Mouse (Mus musculus) neural tube, embryonic 14.5 days (tissue): ENCODE data around the gene Rps19bp1. TPM values are rescaled to one million over a fixed set of nuclear protein-coding genes. Genes with fewer than 3 reads are reported as not detected.

ENCODE experiments used
- ATAC-seq: fragments of 200-750 bp; cut with Nextera tagmentation; 2 replicates; pipeline ENCODE4 v1.8.0; 2017; ENCODE audit warnings: low read depth, mild to moderate bottlenecking, moderate TSS enrichment, moderate library complexity
- H3K27ac ChIP-seq: fragments of 300-500 bp; sonication (generic); 2 replicates; pipeline ENCODE4 v1.5.1; 2014; ENCODE audit warnings: low read depth, mild to moderate bottlenecking, control low read depth, low read length, moderate library complexity, mixed read lengths
- H3K27me3 ChIP-seq: fragments of 300-500 bp; sonication (generic); 2 replicates; pipeline ENCODE4 v1.6.1; 2014; ENCODE audit warnings: low read length; ENCODE audit not compliant: control insufficient read depth, insufficient read depth
- H3K36me3 ChIP-seq: fragments of 300-500 bp; sonication (generic); 2 replicates; pipeline ENCODE4 v1.6.1; 2014; ENCODE audit warnings: low read length, mixed read lengths; ENCODE audit not compliant: control insufficient read depth, insufficient read depth
- H3K4me1 ChIP-seq: fragments of 300-500 bp; sonication (generic); 2 replicates; pipeline ENCODE4 v1.6.1; 2014; ENCODE audit warnings: low read length; ENCODE audit not compliant: control insufficient read depth, insufficient read depth
- H3K4me2 ChIP-seq: fragments of 300-500 bp; sonication (generic); 2 replicates; pipeline ENCODE4 v1.6.1; 2014; ENCODE audit warnings: mild to moderate bottlenecking, low read depth, low read length, control low read depth
- H3K4me3 ChIP-seq: fragments of 300-500 bp; sonication (generic); 2 replicates; pipeline ENCODE4 v1.5.1; 2014; ENCODE audit warnings: low read depth, low read length, control low read depth, mixed read lengths
- H3K9ac ChIP-seq: fragments of 300-500 bp; sonication (generic); replicated peaks from 2 replicates; pipeline ENCODE4 v1.6.1; 2014; ENCODE audit warnings: low read depth, mild to moderate bottlenecking, control low read depth, low read length, mixed read lengths
- H3K9me3 ChIP-seq: fragments of 300-500 bp; sonication (generic); 2 replicates; pipeline ENCODE4 v1.6.1; 2016; ENCODE audit warnings: low read length; ENCODE audit not compliant: control insufficient read depth
- WGBS: fragments of 180-500 bp; shearing (Covaris S2); extraction: QIAGEN DNeasy Blood & Tissue Kit; methylation state at CpG from one replicate; pipeline ENCODE4 v1.1.7; 2014; 5-methylcytosine and 5-hydroxymethylcytosine counted together
- polyA plus RNA-seq: library from polyadenylated mRNA; unstranded; fragments of >200 nt; fragmentation: Nextera tagmentation; extraction: Ambion mirVana; gene quantifications from 2 replicates; pipeline ENCODE4 v1.2.1, GENCODE M21; 2014

Rps19bp1 gene
- polyA plus RNA-seq, 1 experiment from 2014 or later: 84.0 TPM

DNA sequence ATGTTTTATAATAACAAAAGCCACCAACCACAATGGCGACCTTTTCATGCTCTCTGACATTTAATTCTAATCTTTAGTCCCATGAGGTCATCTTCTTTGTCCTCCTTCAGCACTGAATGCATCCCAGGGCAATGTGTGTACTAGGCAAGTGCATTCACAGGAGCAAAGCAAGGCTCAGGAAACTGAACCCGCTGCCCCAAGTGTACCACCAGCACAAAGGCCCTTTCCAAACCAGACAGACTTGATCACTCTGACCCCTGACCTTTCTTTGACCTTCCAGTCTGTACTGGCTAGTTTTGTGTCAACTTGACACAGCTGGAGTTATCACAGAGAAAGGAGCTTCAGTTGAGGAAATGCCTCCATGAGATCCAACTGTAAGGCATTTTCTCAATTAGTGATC lies 31.8 kb downstream of the Rps19bp1 start:
- Histone ChIP-seq H3K4me3 (no peak overlapping the region), H3K36me3 (0 out of 2 replicates have a peak, but pooled peaks cover 12% of the 10 kb centered on the region), H3K9me3 (no peaks in the 10 kb centered on the region), H3K27me3 (no peaks in the 10 kb centered on the region), H3K4me2 (no peak overlapping the region), H3K9ac (no peak overlapping the region), H3K27ac (no peak overlapping the region), H3K4me1 (peaks cover 6% of the 10 kb centered on the region; the same call in 1 of the 2 replicates)
- ATAC-seq: no peak
- 33% methylated on average over 2 of the region's 2 CpGs for WGBS

DNA sequence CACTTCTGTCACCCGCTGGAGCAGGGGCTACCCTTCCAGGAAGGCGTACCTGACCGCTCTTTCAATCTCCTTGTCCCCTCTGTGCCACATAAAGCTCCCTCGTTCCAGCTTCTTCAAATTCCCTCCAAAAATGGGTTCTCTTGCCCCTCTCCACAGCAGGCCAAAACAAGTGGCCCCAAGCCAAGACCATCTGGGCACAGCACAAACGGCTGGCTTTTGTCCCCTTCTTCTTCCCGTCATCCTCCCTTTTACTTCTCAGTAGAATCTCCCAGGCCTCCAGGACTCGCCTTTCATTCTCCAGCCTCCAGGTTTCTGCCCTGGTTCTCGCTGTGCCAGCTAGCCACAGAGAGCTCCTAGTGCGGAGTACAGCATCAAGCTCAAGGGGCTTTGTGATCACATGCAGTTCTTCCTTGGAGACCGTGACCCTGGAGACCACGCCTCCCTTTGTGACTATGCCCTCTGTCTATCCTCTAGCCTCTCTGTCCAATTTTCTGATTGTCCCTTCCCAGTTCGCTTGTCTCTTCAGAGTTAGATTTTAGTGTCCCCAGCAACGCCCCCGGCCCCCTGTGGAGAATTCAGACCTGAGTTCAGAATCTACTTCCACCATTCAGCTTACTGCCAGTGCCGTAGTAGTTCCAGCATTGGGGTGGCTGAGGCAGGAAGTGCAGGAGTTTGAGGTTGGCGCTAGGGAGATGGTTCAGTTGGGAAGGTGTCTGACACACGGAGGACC lies 35.9 kb downstream of the Rps19bp1 start:
- Histone ChIP-seq H3K27ac (no peak overlapping the region), H3K4me1 (no peaks in the 10 kb centered on the region), H3K4me3 (no peak overlapping the region), H3K4me2 (no peak overlapping the region), H3K36me3 (no peaks in the 10 kb centered on the region), H3K9me3 (no peaks in the 10 kb centered on the region), H3K27me3 (no peaks in the 10 kb centered on the region), H3K9ac (no peak overlapping the region)
- ATAC-seq: no peak
- WGBS: 62% methylated on average over 17 of the region's 17 CpGs

DNA sequence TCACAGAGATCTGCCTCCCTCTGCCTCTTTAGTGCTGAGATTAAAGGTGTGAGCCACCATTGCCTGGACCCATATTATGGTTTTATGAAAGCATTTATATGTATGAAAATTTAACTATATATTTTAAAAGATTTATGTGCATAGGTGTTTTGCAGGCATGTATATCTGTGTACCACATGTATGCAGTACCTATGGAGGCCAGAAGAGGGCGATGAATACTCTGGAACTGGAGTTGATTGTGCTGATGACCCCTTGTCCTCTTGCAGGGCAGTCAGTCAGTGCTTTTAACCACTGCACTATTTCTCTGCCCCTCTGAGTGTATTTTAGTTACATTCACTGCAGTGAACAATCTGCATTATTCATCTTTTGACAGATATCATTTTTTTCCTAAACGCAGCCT lies 38.3 kb downstream of the Rps19bp1 start:
- Histone ChIP-seq H3K4me2 (no peak overlapping the region), H3K4me1 (no peaks in the 10 kb centered on the region), H3K9ac (no peak overlapping the region), H3K27me3 (no peaks in the 10 kb centered on the region), H3K4me3 (no peak overlapping the region), H3K9me3 (no peaks in the 10 kb centered on the region), H3K36me3 (no peaks in the 10 kb centered on the region), H3K27ac (no peak overlapping the region)
- WGBS: 50% methylated on average over 2 of the region's 2 CpGs
- no peak for ATAC-seq

DNA sequence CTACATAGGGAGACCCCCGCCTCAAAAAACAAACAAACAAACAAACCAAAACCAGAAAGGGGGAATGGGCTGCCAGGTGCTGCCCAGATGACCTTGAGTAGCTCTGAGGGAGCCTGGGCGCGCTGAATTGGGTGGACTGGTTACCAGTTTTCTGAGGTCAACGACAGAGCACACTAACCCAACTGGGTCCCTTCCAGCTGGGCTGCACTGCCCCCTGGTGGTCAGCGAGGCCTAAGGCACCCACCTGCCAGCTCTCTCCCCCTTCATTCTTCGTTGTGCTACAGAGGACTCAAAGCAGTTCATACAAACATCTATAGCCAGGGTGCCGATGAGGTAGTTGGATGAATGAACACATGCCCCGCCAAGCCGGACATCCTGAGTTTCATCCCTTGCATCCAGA lies 38.9 kb downstream of the Rps19bp1 start:
- H3K27ac ChIP-seq: no peak overlapping the region
- H3K4me3 ChIP-seq: no peak overlapping the region
- H3K4me2 ChIP-seq: no peak overlapping the region
- H3K27me3 ChIP-seq: no peaks in the 10 kb centered on the region
- H3K4me1 ChIP-seq: no peaks in the 10 kb centered on the region
- no peak overlapping the region for H3K9ac ChIP-seq
- no peak for ATAC-seq
- 22% methylated on average over 9 of the region's 9 CpGs for WGBS
- no peaks in the 10 kb centered on the region for H3K9me3 ChIP-seq
- H3K36me3 ChIP-seq: no peaks in the 10 kb centered on the region

DNA sequence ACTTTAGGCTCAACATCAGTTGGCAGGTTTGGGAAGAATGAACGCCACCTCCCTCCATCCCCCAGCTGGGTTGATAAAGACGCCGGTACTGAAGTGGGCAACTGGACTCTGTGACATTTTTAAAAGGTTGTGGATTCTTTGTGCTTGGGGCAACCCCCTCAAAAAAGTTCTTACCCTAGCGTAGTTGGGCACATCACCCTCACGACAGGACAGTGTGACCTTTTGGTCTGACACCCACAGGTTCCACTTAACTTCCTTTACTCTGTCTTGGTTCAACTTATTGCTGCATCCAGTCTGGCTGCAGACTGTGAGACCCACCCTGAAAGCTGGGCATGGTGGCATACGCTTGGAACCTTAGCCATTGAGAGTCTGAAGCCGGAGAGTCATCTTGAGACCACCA lies 40.4 kb downstream of the Rps19bp1 start:
- 88% methylated on average over 7 of the region's 7 CpGs for WGBS
- Histone ChIP-seq H3K4me3 (no peak overlapping the region), H3K9me3 (no peaks in the 10 kb centered on the region), H3K27ac (no peak overlapping the region), H3K4me1 (no peaks in the 10 kb centered on the region), H3K27me3 (no peaks in the 10 kb centered on the region), H3K4me2 (no peak overlapping the region), H3K9ac (no peak overlapping the region), H3K36me3 (no peaks in the 10 kb centered on the region)
- no peak for ATAC-seq

DNA sequence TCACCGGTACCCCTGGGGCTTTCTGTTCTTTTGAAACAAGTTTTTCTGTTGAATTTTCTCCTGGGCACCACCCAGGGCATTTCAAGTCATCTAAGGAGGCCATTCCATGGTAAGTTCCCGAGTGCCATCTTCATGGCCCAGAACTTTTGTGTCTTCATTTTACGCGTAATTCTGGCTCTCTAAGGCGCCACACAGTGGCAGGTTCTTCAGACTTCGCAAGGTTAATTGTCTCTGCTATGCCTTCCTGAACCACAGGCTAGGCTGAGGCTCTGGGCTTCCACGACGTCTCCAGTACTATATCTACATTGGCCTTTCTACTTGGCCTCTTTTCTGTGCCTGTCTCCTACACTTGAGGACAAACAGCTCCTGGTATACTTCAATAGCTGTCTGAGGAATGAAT lies 43.1 kb downstream of the Rps19bp1 start:
- Histone ChIP-seq H3K27ac (no peak overlapping the region), H3K9me3 (no peaks in the 10 kb centered on the region), H3K4me3 (no peak overlapping the region), H3K9ac (no peak overlapping the region), H3K4me2 (no peak overlapping the region), H3K27me3 (no peaks in the 10 kb centered on the region), H3K36me3 (no peaks in the 10 kb centered on the region), H3K4me1 (no peaks in the 10 kb centered on the region)
- 66% methylated on average over 8 of the region's 8 CpGs for WGBS
- no peak for ATAC-seq

DNA sequence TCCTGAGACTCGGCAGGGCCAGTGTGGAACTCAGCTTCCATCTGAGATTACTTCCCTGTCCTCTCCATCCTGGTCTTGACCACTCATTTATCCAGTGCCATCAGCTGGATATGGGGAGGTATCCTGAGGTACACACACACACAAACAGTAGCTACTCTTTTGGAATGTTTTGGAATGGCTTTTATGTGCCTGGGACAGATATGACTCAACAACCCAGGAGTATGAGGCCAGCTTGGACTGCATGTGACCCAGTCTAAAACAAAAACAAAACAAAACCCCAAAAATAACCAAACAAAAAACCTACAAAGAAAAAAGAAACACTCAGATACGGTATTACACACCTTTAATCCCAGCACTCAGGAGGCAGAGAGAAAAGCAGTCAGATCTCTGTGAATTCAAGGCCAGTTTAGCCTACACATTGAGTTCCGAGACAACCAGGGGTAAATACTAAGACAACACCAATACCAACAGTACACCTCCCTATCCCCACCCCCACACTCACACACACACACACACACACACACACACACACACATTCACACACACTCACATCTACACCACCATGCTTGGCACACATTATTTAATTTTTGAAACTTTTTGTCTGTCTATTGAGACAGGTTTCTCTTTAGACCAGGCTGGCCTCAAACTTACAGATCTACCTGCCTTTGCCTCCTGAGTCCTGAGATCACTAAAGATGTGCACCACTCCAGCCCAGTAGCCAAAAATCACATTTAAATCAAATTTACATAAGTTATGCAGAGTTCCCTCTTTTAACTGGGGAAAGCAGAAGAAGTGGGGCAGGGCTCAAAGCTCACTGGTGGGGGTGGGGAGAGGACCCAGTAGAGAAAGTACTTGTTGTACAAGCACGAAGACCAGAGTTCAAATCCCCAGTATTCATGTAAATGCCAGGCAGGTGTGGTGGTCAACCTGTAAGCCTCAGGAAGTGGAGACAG lies 44.1 kb downstream of the Rps19bp1 start:
- ATAC-seq: no peak
- Histone ChIP-seq H3K27ac (no peak overlapping the region), H3K27me3 (no peaks in the 10 kb centered on the region), H3K4me3 (no peak overlapping the region), H3K9me3 (no peaks in the 10 kb centered on the region), H3K4me2 (no peak overlapping the region), H3K9ac (no peak overlapping the region), H3K36me3 (no peaks in the 10 kb centered on the region), H3K4me1 (no peaks in the 10 kb centered on the region)
- 79% methylated on average over 4 of the region's 4 CpGs for WGBS

DNA sequence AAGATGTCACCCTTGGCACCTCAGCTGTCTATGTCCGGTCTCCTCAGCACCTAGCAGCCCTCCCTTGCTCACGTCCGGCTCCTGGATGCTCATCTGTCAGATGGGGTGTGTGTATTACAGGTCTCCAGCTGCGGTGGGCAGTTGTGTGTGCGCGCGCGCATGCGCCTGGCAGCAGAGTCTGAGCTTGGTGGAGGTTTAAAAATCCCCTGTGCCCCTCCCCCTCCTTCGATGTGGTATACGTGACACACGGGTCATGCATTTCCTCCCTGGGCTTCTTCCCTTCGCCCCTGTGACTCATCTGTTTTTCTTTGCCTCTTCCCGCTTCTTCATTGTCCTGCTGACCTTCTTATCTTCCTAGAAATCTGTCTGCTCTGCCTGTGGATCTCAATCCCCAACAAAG lies 44.9 kb downstream of the Rps19bp1 start:
- Histone ChIP-seq H3K9ac (no peak overlapping the region), H3K9me3 (no peaks in the 10 kb centered on the region), H3K4me2 (no peak overlapping the region), H3K36me3 (no peaks in the 10 kb centered on the region), H3K27me3 (no peaks in the 10 kb centered on the region), H3K4me3 (no peak overlapping the region), H3K27ac (no peak overlapping the region), H3K4me1 (no peaks in the 10 kb centered on the region)
- WGBS: 49% methylated on average over 14 of the region's 14 CpGs
- ATAC-seq: no peak

DNA sequence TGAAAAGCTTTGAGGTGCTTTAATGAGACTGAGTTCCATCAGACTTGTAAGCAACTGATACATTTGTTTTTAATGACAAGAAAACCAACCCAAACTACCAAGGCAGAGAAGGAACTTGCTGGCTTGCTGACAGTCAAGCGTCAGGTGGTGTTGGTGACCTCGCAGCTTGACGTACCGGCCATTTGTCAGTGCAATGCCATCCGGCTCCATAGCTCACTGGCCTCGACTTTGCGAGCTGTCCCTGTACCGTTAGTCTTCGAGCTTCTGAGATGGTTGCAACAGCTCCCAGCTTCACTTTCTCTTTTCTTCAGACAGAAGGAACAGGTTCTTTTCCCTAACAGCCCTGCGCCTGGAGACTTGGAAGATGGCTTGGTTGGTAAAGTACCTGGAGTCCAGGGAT lies 46.6 kb downstream of the Rps19bp1 start:
- no peak overlapping the region for H3K4me2 ChIP-seq
- no peaks in the 10 kb centered on the region for H3K36me3 ChIP-seq
- ATAC-seq: no peak
- WGBS: 88% methylated on average over 10 of the region's 10 CpGs
- H3K9me3 ChIP-seq: no peaks in the 10 kb centered on the region
- H3K27me3 ChIP-seq: no peaks in the 10 kb centered on the region
- no peak overlapping the region for H3K27ac ChIP-seq
- no peaks in the 10 kb centered on the region for H3K4me1 ChIP-seq
- H3K4me3 ChIP-seq: no peak overlapping the region
- no peak overlapping the region for H3K9ac ChIP-seq
